Mouse (Mus musculus): ENCODE data around the gene Tcl1b4. TPM values are rescaled to one million over a fixed set of nuclear protein-coding genes. Genes with fewer than 3 reads are reported as not detected.
A peak's percentile ranks its signal among the peaks of the same experiment; 100 is the strongest.
"Not testable (repeated sequence)": the region's sequence is repeated elsewhere in the genome, so short reads cannot be mapped to it uniquely, and the experiment has no call there.

Tcl1b4 gene
- not detected for total RNA-seq (2021)
- long read RNA-seq, experiment 1 = 0 reads
- long read RNA-seq, experiment 2 = 0 reads

DNA sequence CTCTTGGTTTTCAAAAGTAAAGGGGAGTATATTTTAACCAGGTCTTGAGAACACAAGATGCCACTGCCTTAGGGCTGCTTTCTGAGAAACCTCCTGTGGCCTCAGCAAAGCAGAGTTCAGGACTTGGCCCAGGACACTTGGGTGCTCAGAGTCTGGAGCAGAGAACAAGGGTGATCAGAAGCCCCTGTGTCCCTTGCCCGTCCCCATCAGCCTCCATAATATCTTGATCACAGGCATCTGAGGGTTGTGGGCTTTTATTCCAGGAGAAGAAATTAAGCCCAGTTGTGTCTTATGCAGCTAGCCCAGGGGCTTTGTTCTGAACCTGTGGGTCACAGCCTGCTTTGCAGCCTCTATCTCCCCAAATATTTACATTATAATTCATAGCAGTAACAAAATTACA is at the start of gene Tcl1b4:
Gene Tcl1b4, plus strand, starts transcription at position 301 of the 400 bp plus-strand sequence.
- DNase-seq (ENCODE audit: low spot score) = not testable (repeated sequence)

DNA sequence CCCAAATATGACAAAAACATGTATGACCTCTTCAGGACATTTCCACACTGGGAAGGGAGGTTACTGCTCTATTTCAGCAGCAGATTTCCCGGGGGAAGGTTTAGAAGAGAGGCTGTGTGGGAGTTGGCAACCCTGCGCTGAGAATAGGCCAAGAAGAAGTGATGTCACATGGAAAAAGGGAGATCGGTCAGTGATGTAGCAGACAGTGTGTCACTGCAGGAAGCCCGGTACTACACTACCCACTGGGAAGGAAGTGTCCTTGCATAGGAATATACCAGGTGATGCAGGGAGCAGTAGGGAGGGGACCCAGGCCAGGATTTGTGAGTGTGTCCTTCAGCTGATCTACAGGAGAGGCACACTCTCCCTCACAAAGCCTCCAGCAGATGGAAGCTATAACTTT is 46.5 kb upstream of the Tcl1b4 start:
- peak; percentile 25 for DNase-seq (ENCODE audit: low spot score)

DNA sequence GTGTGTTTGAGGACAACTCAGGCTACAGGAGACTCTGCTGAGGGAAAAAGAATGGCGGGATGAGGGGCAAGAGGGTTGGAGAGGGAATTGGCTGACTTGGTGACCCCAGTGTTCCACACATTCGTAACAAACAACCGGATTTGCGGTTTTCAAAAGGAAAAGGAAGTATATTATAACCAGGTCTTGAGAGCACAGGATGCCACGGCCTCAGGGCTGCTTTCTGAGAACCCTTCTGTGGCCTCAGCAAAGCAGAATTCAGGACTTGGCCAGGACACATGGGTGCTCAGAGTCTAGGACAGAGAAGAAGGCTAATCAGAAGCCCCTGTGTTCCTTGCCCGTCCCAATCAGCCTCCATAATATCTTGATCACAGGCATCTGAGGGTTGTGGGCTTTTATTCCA is 42.9 kb upstream of the Tcl1b4 start:
- DNase-seq (ENCODE audit: low spot score) = no peak

DNA sequence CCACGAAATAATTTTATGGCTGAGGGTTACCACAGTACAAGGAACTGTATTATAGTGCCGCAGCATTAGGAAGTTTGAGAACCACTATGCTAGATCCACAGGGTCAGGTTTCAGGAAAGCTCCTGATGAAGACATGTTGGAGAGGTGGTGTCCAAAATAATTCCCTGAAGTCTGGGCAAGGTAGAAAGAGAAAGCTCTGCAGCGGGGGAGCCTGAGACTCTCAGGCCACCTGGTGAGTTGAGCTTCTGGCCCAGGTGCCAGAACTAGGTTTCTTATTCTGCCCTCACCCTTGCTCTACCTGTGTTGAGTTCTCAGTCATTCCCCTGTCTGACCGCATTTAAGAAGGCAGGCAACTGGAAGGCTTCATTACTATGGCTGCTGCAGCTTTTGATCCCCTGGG is 42.4 kb upstream of the Tcl1b4 start, which contains the start of gene Tcl1b1:
Gene Tcl1b1, plus strand, starts transcription at position 301 of the 400 bp plus-strand sequence.
- no peak for DNase-seq (ENCODE audit: low spot score)

DNA sequence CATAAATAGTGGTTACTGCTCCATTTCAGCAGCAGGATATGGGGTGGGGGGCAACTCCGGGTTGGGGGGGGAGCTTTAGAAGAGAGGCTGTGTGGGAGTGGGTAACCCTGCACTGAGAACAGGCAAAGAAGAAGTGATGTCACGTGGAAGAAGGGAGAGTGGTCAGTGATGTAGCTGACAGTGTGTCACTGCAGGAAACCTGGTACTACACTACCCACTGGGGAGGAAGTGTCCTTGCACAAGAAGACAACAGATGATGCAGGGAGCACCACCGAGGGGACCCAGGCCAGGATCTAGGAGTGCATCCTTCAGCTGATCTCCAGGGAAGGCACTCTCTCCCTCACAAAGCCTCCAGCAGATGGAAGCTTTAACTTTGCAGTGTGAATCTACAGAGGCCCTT is 35.0 kb upstream of the Tcl1b4 start:
- no peak for DNase-seq (ENCODE audit: low spot score)

DNA sequence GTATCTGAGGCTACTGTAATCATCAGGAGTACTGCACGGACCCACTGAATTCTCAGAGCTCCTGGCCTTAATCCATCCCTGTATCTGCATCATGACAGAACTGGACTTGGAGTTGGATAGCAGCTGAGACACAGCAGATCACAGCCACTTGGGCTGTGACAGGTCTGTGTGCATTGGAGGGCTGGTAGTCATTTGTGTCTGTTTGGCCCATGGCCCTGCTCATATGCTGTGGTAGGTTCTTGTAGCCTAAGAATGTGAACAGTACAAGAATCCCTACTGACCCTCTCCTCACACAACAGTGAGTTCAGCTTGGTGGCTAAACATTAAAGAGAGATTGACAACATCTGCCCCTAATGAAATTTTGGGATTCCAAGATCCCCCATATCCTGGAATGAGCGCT is 28.4 kb upstream of the Tcl1b4 start:
- no peak for DNase-seq (ENCODE audit: low spot score)

DNA sequence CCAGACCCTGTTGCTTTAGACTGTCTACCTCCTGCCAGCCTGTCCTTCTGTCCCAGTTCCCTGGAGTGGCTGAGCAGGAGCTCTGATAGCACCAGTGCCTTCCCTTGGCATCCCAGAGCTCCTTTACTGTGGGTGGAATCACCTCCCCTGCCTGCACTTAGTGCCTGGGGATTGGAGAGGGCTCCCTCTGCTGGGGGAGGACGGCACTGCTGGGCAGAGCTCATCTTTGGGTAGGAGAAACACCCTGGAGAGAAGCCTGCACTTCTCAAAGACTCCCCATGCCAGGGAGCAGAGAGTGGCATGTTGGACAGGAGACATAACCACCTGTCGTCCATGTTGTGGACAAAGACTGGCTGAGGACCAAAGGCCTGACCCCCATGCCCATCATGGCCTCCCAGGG is 27.4 kb upstream of the Tcl1b4 start:
- peak; percentile 42 for DNase-seq (ENCODE audit: low spot score)

DNA sequence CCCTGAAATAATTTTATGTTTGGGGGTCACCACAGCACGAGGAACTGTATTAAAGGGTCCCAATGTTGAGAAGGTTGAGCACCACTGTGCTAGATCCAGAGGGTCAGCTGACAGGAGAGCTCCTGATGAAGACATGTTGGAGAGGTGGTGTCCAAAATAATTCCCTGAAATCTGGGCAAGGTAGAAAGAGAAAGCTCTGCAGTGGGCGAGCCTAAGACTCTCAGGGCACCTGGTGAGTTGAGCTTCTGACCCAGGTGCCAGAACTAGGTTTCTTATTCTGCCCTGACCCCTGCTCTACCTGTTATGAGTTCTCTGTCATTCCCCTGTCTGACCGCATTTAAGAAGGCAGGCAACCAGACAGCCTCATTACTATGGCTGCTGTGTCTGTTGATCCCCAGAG is 25.7 kb upstream of the Tcl1b4 start, which contains the start of gene Tcl1b5:
Gene Tcl1b5, plus strand, starts transcription at position 301 of the 400 bp plus-strand sequence.
- DNase-seq (ENCODE audit: low spot score) = not testable (repeated sequence)

DNA sequence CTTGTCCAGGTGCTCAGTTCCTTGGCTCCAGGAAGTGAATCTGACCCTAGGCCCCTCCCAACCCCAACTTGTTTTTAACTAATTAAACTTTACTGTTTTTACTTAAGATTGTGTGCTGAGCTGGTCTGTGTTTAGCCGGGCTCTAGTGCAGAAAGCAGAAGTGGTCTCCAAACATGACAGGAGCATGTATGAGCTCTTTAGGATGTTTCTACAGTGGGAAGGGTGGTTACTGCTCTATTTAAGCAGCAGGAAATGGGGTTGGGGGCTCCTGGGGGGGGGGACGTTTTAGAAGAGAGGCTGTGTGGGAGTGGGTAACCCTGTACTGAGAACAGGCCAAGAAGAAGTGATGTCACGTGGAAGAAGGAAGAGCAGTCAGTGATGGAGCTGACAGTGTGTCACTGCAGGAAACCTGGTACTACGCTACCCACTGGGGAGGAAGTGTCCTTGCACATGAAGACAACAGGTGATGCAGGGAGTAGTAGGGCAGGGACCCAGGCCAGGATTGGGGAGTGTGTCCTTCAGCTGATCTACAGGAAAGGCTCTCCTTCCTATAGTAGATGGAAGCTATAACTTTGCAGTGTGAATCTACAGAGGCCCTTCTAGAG is 20.6 kb upstream of the Tcl1b4 start:
- DNase-seq (ENCODE audit: low spot score) = not testable (repeated sequence)

DNA sequence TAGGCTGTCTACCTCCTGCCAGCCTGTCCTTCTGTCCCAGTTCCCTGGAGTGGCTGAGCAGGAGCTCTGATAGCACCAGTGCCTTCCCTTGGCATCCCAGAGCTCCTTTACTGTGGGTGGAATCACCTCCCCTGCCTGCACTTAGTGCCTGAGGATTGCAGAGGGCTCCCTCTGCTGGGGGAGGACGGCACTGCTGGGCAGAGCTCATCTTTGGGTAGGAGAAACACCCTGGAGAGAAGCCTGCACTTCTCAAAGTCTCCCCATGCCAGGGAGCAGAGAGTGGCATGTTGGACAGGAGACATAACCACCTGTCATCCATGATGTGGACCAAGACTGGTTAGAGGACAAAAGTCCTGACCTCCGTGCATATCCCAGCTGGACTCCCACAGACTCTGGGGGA is 12.8 kb upstream of the Tcl1b4 start:
- peak; percentile 2 for DNase-seq (ENCODE audit: low spot score)

DNA sequence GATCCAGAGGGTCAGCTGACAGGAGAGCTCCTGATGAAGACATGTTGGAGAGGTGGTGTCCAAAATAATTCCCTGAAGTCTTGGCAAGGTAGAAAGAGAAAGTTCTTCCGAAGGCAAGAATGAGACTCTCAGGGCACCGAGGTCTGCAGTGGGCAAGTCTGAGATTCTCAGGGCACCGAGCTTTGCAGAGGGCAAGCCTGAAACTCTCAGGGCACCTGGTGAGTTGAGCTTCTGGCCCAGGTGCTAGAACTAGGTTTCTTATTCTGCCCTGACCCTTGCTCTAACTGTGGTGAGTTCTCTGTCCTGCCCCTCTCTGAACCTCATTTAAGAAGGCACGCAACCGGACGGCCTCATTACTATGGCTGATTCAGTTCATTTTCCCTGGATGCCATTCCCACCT is 11.0 kb upstream of the Tcl1b4 start, which contains the start of gene Tcl1b3:
Gene Tcl1b3, plus strand, starts transcription at position 301 of the 400 bp plus-strand sequence.
- not testable (repeated sequence) for DNase-seq (ENCODE audit: low spot score)

DNA sequence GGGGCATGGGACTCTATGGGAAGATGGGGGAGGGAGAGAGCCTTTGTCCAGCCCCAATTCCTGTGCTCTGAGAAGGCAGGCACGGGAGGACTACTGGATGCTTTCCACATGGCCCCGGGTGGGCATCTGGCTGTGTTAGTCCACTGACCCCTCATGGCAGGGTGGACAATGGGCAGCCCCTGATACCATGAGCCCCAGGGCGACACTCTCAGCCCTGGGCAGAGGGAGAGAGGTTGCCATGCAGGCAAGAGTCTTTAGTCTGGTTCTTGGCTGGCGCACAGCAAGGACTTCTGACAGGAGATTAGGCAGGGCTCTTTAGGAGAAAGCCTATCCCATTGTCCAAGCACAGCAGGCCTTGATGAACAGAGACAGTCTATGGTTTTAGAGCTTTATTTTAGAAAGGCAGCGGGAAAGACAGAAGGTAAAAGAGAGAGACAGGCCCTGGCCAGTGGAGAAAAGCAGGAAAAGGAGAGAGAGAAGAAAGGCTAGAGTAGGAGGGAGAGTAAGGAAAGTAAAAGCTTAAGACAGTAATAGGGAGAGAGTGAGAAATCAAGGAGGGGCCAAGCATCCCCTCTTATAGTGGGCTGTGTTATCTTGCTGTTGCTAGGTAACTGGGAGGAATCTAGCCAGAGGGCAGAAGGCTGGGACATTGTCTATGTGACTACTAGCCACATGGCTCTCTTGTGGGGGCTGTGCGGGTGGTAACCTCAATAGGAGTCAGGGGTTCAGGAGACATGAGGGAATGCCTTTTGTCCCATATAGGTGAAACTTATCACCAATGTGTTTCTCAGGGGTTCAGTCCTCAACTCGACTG is 1.9 kb upstream of the Tcl1b4 start:
- DNase-seq (ENCODE audit: low spot score) = not testable (repeated sequence)

DNA sequence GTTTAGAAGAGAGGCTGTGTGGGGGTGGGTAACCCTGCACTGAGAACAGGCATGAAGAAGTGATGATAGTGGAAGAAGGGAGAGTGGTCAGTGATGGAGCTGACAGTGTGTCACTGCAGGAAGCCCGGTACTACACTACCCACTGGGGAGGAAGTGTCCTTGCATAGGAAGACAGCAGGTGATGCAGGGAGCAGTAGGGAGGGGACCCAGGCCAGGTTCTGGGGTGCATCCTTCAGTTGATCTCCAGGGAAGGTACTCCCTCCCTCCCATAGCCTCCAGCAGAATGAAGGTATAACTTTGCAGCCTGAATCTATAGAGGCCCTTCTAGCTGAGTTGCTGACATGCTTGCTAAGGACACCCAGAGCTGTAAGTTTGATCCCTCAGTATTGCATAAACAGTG is 5.3 kb downstream of the Tcl1b4 start:
- no peak for DNase-seq (ENCODE audit: low spot score)

DNA sequence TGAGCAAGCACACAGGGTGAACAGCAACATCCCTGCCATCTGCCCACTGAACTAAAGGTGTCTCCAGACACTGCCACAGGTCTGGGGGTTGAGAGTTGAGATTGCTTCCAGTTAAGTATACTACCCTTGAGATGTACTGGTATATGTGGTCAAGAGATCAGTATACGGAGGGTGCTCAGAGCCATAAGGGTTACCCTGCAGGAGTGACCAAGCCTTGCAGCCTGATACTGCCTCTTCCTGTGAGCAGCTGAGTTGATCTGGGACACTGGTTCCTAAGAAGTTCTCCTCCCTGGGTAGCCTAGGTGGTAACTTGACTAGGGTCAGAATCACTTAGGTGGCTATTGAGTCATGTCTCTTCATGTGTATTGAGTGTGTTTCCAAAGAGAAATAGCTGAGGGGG is 6.7 kb downstream of the Tcl1b4 start:
- no peak for DNase-seq (ENCODE audit: low spot score)

DNA sequence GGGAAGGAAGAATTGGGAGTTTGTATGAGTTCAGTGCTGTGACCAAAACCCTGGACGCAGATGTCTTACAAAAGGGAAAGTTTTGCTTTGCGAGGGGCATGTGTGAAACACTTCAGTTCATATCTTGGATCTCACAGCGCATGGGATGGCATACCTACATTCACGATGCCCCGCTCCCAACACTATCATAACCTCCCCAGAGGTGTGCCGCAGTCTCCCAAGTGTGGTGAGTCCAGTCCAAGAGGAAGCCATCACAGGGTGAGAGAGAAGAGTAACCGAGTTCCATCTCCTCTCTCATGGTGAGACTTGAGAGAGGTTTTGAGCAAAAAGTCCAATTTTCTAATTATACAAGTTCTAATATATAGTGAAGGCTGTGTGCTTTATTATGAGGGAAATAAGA is 7.5 kb downstream of the Tcl1b4 start:
- DNase-seq (ENCODE audit: low spot score) = no peak

DNA sequence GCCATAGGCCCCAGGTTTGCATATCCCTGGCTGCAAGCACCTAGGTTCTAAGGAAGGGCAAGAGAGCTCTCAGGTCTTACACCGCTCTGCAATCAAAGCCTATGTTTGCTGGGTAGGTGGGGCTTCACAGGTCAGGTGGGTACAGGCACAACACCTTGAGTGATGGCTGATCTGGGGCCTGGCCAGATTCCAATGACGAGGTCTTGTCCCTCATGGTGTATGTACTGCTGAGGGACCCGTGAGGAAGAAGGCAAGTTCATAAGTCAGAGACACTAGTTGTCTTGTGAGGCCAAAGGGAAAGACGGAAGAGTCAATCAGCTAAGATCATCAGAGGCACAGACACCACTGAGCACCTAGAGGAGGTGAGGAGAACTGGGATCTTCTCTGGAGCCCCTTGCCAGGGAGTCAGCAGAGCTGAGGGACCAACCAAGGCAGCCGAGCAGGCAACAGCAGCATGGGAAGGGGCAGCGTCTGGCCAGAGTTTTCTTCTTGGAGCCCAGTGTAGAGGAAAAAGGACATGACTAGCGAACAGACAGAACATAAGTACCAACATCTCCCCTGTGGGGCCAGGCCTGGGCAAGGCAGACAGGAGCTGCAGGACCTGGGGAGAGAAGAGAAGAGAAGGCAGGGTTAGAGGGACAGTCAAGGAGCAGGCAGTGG is 15.5 kb downstream of the Tcl1b4 start:
- DNase-seq (ENCODE audit: low spot score) = no peak

DNA sequence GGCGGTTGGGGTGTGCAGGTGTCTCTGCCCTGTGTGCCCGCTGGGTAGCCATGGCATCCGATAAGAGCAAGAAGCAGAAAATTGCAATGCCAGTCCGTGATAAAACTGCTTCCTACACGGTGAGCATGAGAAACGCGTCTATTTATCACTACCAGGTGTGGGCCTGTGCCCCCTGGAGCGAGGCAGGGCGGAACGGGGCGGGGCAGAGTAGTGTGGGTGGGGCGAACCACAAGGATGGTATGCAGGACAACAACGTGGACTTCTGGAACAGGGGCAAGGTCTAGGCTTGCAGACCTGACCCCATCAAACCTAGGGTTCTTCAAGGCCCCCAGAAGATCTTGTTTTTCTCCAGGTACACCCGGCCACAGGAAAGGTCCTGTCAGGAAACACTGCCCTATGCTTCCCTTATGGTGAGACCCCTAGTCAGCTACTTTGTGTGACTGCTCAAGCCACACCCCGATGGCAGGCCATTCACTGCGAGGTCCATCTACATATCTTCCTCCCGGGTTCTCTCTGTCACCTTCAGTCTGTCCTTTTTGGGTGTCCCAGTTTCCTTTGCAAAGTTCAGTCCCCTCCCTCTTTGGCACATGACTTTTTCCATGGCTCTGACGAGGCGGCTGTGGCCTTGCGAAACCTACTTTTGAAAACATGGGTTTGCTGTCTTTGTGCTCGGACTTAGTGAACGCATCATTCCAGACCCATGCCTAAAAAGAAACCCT is 21.0 kb downstream of the Tcl1b4 start, which contains the start of gene Tcl1:
Gene Tcl1, minus strand, starts transcription at position 193 of the 719 bp plus-strand sequence.
- DNase-seq (ENCODE audit: low spot score) = no peak

DNA sequence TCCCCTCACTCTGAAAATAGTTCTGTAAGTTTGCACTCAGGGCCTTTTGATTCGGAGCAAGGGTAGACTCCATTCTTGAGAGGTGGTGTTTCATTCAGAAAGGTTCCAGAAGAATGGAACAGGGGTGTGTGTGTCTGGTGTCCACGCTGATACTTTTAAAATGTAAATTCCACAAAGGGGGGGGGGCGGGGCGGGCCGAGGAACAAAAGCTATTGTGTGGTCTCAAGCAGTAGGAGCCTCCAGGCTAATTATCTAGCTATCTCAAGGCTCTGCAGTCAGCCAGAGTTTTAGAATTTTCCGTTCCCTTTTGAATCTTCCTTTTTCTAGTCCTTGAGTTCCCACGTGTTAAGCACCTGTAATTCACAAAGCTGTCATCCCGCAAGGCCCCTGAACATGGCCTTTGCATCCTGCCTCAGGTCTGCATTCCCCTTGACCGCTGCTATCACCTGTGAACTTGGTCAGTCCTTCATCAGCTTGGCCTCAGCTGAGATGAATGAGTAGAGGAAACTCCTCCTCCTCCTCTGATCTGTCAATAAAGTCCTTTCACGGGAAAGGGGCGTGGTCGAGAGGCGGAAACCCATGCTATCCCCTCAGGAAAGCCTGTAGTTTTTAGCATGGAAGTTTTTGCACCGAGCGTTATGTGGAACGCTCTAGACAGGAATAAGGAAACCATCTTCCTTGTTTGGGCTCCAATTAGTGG is 23.0 kb downstream of the Tcl1b4 start:
- DNase-seq (ENCODE audit: low spot score) = no peak

DNA sequence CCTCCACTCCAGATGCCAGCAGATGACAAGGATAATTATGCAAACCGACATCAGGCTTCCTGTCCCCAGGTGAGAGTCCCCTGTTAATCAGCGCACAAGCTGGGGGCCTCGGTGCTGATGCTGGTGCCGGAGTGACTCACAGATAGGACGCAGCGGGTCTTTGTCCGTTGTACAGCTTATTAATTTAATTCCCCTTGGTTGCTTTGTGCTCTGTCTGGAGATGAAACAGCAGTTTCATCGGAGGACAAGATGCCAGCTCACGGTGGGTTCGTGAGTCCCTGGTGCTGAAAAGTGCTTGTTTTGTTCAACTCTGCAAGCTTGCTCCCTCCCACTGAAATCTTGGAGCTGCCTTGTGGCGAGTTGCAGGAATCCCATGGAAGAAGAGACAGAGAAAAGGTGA is 32.6 kb downstream of the Tcl1b4 start:
- DNase-seq (ENCODE audit: low spot score) = no peak

DNA sequence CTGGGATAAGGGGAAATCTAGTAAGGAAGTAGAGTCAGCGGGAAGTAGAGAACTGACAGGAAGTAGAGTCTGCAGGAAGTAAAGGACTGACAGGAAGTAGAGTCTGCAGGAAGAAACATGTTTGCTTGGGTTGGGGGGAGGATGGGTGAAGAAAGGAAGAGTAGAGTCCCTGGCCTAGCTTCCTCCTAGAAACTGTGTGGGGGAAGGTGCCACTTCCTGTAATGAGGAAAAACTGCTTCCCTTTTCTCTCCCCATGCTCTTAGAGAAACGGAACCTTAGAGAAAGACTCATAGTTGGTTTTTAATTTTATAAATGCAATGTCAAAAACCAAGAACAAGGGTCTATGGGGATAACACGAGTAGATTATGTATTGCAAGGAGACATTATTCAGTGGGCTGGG is 33.3 kb downstream of the Tcl1b4 start:
- DNase-seq (ENCODE audit: low spot score) = no peak

DNA sequence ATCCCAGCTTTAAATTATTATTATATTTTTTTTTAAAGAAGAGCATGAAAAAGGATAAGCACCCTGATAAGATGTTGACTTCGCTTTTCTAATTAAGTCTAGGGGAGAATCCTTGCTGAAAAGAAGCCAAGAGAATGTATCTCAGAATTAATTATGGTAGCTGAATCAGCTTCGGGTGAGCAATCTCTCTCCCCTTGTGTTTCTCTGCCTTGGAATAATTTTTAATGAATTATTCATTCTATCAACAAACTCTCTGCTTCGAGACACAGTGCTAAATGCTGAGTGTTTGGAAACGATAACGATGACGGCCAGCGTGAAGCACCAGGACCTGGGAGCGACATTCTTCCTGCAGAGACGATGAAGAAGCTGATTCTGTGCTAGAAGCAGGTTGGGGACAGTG is 37.3 kb downstream of the Tcl1b4 start:
- DNase-seq (ENCODE audit: low spot score) = no peak
